Mouse (Mus musculus): ENCODE results near the gene Klhl8. TPM values are rescaled to one million over a fixed set of nuclear protein-coding genes. Genes with fewer than 3 reads are reported as not detected.

Klhl8 gene
- total RNA-seq, 2 experiments from 2014 or later = 18.1 to 21.5 TPM

- no peak for DNase-seq
- intact Hi-C loops (cut with DNase I; ENCODE audit: low total_unique reads) = no loop called here
Observed at GRCm38 (mm10) chr5:103854041-103854806, 56.8 kb downstream of the Klhl8 start.

- no peak for DNase-seq
- intact Hi-C loops (cut with DNase I; ENCODE audit: low total_unique reads) = no loop called here
Observed at GRCm38 (mm10) chr5:103852756-103853549, 58.1 kb downstream of the Klhl8 start.

- intact Hi-C loops (cut with DNase I; ENCODE audit: low total_unique reads) = no loop called here
- DNase-seq = no peak
Observed at GRCm38 (mm10) chr5:103848546-103848945, 62.5 kb downstream of the Klhl8 start.

- intact Hi-C loops (cut with DNase I; ENCODE audit: low total_unique reads) = no loop called here
- DNase-seq = no peak
Observed at GRCm38 (mm10) chr5:103846609-103847008, 64.5 kb downstream of the Klhl8 start.

- no peak for DNase-seq
- intact Hi-C loops (cut with DNase I; ENCODE audit: low total_unique reads) = no loop called here
Observed at GRCm38 (mm10) chr5:103846154-103846551, 64.9 kb downstream of the Klhl8 start.

GRCm38 (mm10) chr5:103845418-103846153 is 65.5 kb downstream of the Klhl8 start:
- intact Hi-C loops (cut with DNase I; ENCODE audit: low total_unique reads) = no loop called here
- DNase-seq = peak; percentile 45

GRCm38 (mm10) chr5:103843938-103844337 is 67.1 kb downstream of the Klhl8 start:
- DNase-seq = peak; percentile 41
- intact Hi-C loops (cut with DNase I; ENCODE audit: low total_unique reads) = no loop called here

GRCm38 (mm10) chr5:103839265-103839626 is 71.8 kb downstream of the Klhl8 start:
- DNase-seq = no peak
- intact Hi-C loops (cut with DNase I; ENCODE audit: low total_unique reads) = no loop called here

- intact Hi-C loops (cut with DNase I; ENCODE audit: low total_unique reads) = no loop called here
- DNase-seq = peak; percentile 41
Observed at GRCm38 (mm10) chr5:103838550-103839264, 72.4 kb downstream of the Klhl8 start.

GRCm38 (mm10) chr5:103836148-103836784 is 74.8 kb downstream of the Klhl8 start:
- intact Hi-C loops (cut with DNase I; ENCODE audit: low total_unique reads) = no loop called here
- no peak for DNase-seq

GRCm38 (mm10) chr5:103835471-103836147 is 75.5 kb downstream of the Klhl8 start:
- intact Hi-C loops (cut with DNase I; ENCODE audit: low total_unique reads) = no loop called here

GRCm38 (mm10) chr5:103830886-103831285 is 80.2 kb downstream of the Klhl8 start:
- intact Hi-C loops (cut with DNase I; ENCODE audit: low total_unique reads) = no loop called here
- DNase-seq = no peak

More at GRCm38 (mm10) chr5:103835471-103836147, 75.5 kb downstream of the Klhl8 start:
- DNase-seq = no peak

- DNase-seq = no peak
- intact Hi-C loops (cut with DNase I; ENCODE audit: low total_unique reads) = no loop called here
Observed at GRCm38 (mm10) chr5:103829158-103829557, 81.9 kb downstream of the Klhl8 start.

GRCm38 (mm10) chr5:103828729-103829128 is 82.3 kb downstream of the Klhl8 start:
- intact Hi-C loops (cut with DNase I; ENCODE audit: low total_unique reads) = no loop called here
- no peak for DNase-seq

GRCm38 (mm10) chr5:103828304-103828703 is 82.8 kb downstream of the Klhl8 start:
- intact Hi-C loops (cut with DNase I; ENCODE audit: low total_unique reads) = no loop called here
- no peak for DNase-seq

GRCm38 (mm10) chr5:103822949-103823348 is 88.1 kb downstream of the Klhl8 start:
- DNase-seq = no peak
- intact Hi-C loops (cut with DNase I; ENCODE audit: low total_unique reads) = loop anchor here (5.0 kb wide), 1 partner anchor 136 kb away; no protein-coding TSS in a partner anchor

- no peak for DNase-seq
- intact Hi-C loops (cut with DNase I; ENCODE audit: low total_unique reads) = loop anchor here (5.0 kb wide), 1 partner anchor 134 kb away; no protein-coding TSS in a partner anchor
Observed at GRCm38 (mm10) chr5:103821500-103822298, 89.4 kb downstream of the Klhl8 start.
